ENCODE assay signal across 11 mouse cellular contexts in genomic region chr15:87334430-87334829, GRCm38 (mm10).
A peak's percentile ranks its signal among the peaks of the same experiment; 100 is the strongest.
DNase-seq lines count a peak whose midpoint lies in the region; ATAC-seq and TF ChIP-seq lines count a peak whose summit lies in the region.
"Had no signal": no experiment of that assay in that cellular context is flagged by ENCODE, and none has a peak within 500 bp of the region (broad histone marks: within the 10 kb centered on the region; RNA-seq: fewer than 3 reads in every experiment).

No protein-coding gene starts in this region.

- no peak for ATAC-seq in intestine, postnatal 0 days
- no peak for ATAC-seq in intestine, embryonic 16.5 days

- peak; percentile 6 for DNase-seq in thymus, postnatal 4 days
- no peak for DNase-seq in thymus, adult 2 months
- DNase-seq in embryo, embryonic 11 days, result peak; percentile 13
- DNase-seq in adipocyte (ENCODE audit: low spot score), result no peak
- DNase-seq in left cerebral cortex, postnatal 4 days, result no peak
- DNase-seq: gastrocnemius, postnatal 25 days; kidney, adult 11 months; lung, postnatal 14 days had no signal

- no peak overlapping the region for H3K4me2 ChIP-seq in intestine, postnatal 0 days (replicated peaks; ENCODE audit: low read depth)
- no peak overlapping the region for H3K4me2 ChIP-seq in intestine, embryonic 16.5 days (ENCODE audit: low read depth, low read length)

- H3K4me3 ChIP-seq in intestine, postnatal 0 days (ENCODE audit: low read depth, low read length), result no peak overlapping the region
- no peak overlapping the region for H3K4me3 ChIP-seq in intestine, embryonic 16.5 days (ENCODE audit: low read length)
- H3K4me3 ChIP-seq in thymus, adult 2 months (ENCODE audit: control insufficient read depth, insufficient read depth, low read length), result no peak overlapping the region

- intact Hi-C loops in left cerebral cortex, postnatal 4 days (cut with DNase I), result no loop called here

- no peaks in the 10 kb centered on the region for H3K36me3 ChIP-seq in intestine, postnatal 0 days (ENCODE audit: control insufficient read depth, insufficient read depth)
- no peaks in the 10 kb centered on the region for H3K36me3 ChIP-seq in intestine, embryonic 16.5 days (ENCODE audit: control insufficient read depth, insufficient read depth, low read length)
- no peaks in the 10 kb centered on the region for H3K36me3 ChIP-seq in thymus, adult 2 months (ENCODE audit: control insufficient read depth, insufficient read depth, low read length)
- H3K36me3 ChIP-seq: G1E had no signal

- H3K27me3 ChIP-seq in intestine, postnatal 0 days (replicated peaks; ENCODE audit: control insufficient read depth, insufficient read depth, low read length), result no peaks in the 10 kb centered on the region
- no peaks in the 10 kb centered on the region for H3K27me3 ChIP-seq in intestine, embryonic 16.5 days (replicated peaks; ENCODE audit: control insufficient read depth, insufficient read depth, low read length)
- no peaks in the 10 kb centered on the region for H3K27me3 ChIP-seq in thymus, adult 2 months (ENCODE audit: control insufficient read depth, insufficient read depth, low read length)

- WGBS in intestine, postnatal 0 days, result 65% methylated on average over 4 of the region's 4 CpGs
- WGBS in intestine, embryonic 16.5 days, result 75% methylated on average over 4 of the region's 4 CpGs
- WGBS in thymus, adult 2 months, result 68% methylated on average over 4 of the region's 4 CpGs

- no peak for TF ChIP-seq POLR2A in thymus, adult 2 months (IDR thresholded peaks at IDR 0.05; ENCODE audit: control insufficient read depth, extremely low read depth, insufficient read depth, low read length, poor library complexity)

- H3K27ac ChIP-seq in intestine, postnatal 0 days (ENCODE audit: low read depth, low read length), result no peak overlapping the region
- H3K27ac ChIP-seq in intestine, embryonic 16.5 days (ENCODE audit: low read length), result no peak overlapping the region
- H3K27ac ChIP-seq in thymus, adult 2 months (ENCODE audit: control insufficient read depth, insufficient read depth, low read length), result no peak overlapping the region

- H3K4me1 ChIP-seq in intestine, postnatal 0 days (replicated peaks; ENCODE audit: control insufficient read depth, insufficient read depth, low read length), result no peaks in the 10 kb centered on the region
- H3K4me1 ChIP-seq in intestine, embryonic 16.5 days (ENCODE audit: control insufficient read depth, insufficient read depth, low read length), result no peaks in the 10 kb centered on the region
- H3K4me1 ChIP-seq in thymus, adult 2 months (replicated peaks; ENCODE audit: control insufficient read depth, insufficient read depth, low read length), result no peaks in the 10 kb centered on the region

- H3K9me3 ChIP-seq in intestine, postnatal 0 days (ENCODE audit: control insufficient read depth), result no peaks in the 10 kb centered on the region
- H3K9me3 ChIP-seq in intestine, embryonic 16.5 days (ENCODE audit: control insufficient read depth, low read length), result no peaks in the 10 kb centered on the region

- H3K9ac ChIP-seq in intestine, postnatal 0 days (ENCODE audit: low read depth, low read length), result no peak overlapping the region
- no peak overlapping the region for H3K9ac ChIP-seq in intestine, embryonic 16.5 days (ENCODE audit: low read depth, low read length)

- peak; percentile 42 for TF ChIP-seq CTCF in intestine, postnatal 0 days (IDR thresholded peaks at IDR 0.05; ENCODE audit: low read depth)
- no peak for TF ChIP-seq CTCF in thymus, adult 2 months (IDR thresholded peaks at IDR 0.05; ENCODE audit: borderline replicate concordance, control insufficient read depth, extremely low read depth, insufficient read depth, low read length, poor library complexity)

Comparison
In these comparisons a context has a peak if more than half of its experiments do, and no peak if none do; other contexts are left out.
1. DNase-seq: peak in thymus, postnatal 4 days (single experiment) and embryo, embryonic 11 days (single experiment); none in thymus, adult 2 months (single experiment), adipocyte (single experiment) and left cerebral cortex, postnatal 4 days (single experiment).